Mouse (Mus musculus): ENCODE data around the gene Bmp7. TPM values are rescaled to one million over a fixed set of nuclear protein-coding genes. Genes with fewer than 3 reads are reported as not detected.

The Bmp7 gene
- total RNA-seq (2015): 0.10 TPM in 1 of 2 replicates, not detected in the other
- not detected in 2 replicates for total RNA-seq (2017)

DNA sequence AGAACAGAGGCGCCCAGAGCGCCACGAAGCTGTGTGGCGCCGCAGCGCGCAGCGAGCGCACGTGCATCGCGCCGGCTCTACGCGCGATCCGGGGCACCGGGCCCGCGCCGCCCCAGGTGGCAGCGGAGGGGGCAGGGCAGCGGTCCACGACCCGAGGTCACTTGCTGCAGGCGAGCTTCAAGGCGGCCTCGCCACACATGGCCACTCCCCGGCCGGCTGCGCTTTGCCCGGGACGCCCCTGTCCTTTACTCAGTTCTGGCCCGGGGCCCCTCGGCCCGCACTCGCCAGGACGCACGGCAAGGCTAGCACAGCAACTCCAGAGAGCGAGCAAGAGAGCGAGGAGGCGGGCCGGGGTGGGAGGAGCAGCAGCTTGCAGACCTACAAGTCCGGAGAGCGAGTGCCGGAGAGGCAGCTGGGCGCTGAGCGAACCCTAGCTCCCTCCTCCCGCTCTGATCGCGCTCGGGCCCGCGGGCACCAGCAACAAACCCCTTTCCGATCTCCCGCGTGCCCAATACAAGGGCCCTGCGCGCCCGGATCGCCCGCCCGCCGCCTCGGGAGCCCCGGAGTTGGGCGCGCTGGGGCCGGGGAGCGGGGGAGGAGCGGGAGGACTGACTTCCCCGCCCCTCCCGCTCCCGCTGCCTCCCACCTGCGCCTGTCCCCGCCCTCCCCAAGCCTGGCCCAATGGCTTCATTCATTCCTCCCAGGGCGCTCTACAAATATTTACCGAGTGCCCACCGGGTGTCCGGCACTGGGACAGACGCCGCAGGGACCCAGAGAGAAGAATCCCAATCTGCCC lies at the start of gene Bmp7:
Gene Bmp7 (minus strand): TSS at position 319 of the 796 bp plus-strand sequence.
- peak; percentile 49 for ATAC-seq (replicated peaks; ENCODE audit: poor library complexity)

DNA sequence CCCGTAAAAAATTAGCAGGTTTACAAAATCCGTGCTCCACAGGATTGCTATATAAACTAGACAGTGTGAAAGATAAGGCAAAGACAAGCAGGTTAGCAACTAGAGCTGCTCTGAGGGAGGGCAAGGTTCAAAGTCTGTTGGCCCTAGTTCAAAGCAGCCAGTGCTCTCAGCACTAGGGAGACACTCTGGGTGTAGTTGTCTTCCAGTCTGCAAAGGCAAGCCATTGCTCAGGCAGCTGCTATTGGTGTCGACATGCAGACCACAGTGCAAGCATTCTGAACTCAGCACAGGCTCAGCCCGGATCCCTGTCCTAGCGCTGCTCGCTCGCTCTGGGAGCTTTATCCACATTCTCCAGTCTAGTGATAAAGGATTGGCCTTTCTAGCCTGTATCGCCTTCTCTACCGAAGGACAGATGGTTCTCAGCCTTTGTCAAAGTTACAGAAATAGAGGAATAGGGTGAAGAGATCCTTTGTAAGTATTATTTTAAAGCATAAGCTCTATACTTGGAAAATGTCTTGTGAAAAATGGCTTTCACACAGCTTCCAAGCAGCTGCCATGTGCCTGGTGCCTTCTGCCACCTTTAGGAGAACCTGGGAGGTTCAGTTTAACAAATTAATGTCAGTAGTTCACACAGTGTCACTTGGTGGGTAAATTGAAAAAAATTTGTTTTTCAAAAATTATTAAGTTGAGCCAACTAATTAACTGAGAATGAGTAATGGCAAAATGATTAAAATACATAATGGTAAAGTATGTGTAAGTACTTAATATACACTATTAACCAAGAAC lies 42.8 kb upstream of the Bmp7 start:
- no peak for ATAC-seq (replicated peaks; ENCODE audit: poor library complexity)

DNA sequence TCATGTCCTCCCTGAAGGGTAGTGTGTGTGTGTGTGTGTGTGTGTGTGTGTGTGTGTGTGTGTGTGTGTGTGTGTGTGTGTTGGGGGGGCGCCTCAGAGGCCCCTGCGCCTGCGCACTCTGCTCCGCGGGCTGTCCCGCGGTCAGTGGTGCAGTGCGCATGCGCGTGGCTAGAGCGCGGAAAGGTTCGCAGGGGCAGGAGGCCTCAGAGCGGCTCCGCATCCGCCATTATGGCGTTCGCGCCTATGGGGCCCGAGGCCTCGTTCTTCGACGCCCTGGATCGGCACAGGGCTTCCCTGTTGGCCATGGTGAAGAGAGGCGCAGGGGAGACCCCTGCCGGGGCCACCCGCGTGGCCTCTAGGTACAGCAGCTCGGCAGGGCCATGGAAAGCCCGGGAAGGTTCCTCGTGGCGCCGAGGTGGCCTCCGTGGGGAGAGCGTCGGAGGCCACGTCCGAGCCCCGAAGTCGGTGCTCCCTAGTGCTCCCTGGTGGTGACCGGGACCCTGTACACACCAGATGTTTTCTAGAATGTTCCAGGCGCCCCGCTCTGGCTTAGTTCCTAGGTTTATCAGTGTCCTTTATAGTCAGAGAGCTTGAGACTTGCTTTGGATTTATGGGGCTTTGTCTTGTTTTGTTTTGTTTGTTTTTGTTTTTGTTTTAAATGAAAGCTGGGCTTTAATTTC lies 39.7 kb upstream of the Bmp7 start:
- no peak for ATAC-seq (replicated peaks; ENCODE audit: poor library complexity)

- ATAC-seq (replicated peaks; ENCODE audit: poor library complexity): peak; percentile 47
These were observed 38.1 kb upstream of the Bmp7 start for GRCm38 (mm10) chr2:172978131-172978633.

- peak; percentile 58 for ATAC-seq (replicated peaks; ENCODE audit: poor library complexity)
These were observed 37.4 kb upstream of the Bmp7 start, which contains the start of gene Spo11 for GRCm38 (mm10) chr2:172977409-172978130. TSS of gene Spo11 (plus strand) at chr2:172977700.

DNA sequence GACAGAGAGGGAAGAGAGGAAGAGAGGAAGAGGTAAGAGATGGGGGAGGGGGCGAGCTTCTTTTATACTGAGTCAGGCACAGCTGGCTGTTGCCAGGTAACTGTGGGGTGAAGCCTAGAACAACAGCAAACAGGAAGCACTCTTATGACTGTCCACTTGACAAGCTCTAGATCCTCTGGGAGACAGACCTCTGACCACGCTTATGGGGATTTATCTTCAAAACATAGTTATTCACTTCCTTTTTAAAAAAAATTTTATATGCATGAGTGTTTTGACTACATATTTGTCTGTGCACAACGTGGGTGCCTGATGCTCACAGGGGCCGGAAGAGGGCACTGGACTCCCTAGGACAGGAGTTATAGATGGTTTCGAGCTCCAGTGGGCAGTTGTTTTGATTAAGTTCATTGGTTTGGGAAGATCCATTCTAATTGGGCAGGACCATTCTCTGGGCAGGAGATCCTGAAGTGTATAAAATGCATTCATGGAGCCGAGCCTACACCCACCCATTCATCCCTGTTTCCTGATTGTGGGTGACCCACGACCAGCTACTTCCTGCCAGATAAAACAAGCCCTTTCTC lies 36.6 kb upstream of the Bmp7 start:
- ATAC-seq (replicated peaks; ENCODE audit: poor library complexity): peak; percentile 38

- ATAC-seq (replicated peaks; ENCODE audit: poor library complexity): no peak
These were observed 35.0 kb upstream of the Bmp7 start for GRCm38 (mm10) chr2:172975159-172975558.

DNA sequence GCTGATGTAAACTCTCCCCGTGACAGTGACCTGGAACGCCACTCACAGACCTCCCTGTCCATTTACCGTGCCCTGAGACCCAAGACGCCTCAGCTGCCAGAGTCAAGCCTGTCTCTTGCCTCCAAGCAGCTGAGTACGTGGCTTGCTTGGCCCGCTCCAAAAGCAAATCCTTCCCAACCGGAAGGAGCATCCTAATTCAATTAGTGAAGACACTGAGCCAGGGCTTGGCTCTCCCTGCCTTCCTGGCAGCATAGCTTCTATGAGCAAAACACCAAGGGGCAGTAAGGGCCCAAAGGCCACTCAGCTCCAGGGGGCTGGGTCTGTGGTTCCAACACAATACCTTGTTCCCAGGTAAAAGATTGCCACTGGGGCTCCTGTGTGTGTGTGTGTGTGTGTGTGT lies 34.6 kb upstream of the Bmp7 start:
- ATAC-seq (replicated peaks; ENCODE audit: poor library complexity): no peak

DNA sequence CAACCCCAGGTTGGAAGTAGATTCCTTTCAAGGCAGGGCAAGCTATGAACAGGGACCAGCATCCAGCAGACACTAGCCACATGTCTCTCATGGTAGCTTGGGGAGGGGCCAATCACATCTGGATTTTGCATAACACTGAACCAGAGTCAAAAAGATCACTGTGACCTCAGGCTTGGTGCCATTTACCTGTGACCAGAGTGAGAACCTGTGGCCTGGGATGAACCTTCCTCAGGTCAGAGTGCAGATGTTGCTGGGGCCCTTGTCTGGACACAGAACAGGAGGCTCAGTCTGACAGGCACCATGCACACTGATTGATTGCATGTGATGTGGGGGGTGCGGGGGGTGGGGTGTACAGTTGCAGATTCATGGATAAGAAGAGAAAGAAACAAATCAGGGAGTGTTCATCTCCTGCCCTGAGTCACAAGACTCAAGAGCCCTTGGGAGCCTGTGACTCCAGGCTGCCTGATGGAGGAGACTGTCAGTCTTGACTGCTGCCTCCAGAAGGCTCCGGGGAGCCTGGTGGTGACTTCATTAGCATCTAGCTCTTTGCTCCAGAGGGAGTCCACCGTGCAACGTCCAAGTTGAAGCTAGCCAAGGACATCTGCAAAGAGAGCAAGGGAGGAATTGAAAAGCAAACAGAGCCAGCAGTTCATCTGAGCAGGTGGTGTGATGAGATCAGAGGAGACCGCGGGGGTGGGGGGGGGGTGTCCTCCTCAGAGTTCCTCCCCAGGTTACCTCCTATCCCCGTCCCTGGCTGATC lies 33.9 kb upstream of the Bmp7 start:
- no peak for ATAC-seq (replicated peaks; ENCODE audit: poor library complexity)

GRCm38 (mm10) chr2:172971865-172972264 lies 31.7 kb upstream of the Bmp7 start:
- no peak for ATAC-seq (replicated peaks; ENCODE audit: poor library complexity)

DNA sequence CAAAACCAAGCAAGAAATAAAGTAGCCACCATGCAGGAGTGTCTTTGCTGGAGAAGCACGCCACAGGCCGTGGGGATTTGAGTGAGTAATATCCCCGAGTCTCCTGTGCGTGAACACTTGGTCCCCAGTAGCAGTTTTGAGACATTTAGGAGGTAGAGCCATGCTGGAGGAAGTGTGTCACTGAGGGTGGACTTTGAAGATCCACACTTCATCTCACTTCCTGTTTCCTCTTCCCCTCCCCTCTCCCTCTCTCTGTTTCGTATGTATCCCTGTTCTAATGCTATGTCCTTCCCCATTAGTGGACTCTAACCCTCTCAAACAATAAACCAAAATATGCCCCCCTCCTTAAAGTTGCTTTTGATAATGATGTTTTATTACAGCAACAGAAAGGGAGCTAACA lies 26.4 kb upstream of the Bmp7 start:
- ATAC-seq (replicated peaks; ENCODE audit: poor library complexity): peak; percentile 87

- ATAC-seq (replicated peaks; ENCODE audit: poor library complexity): no peak
These were observed 25.1 kb upstream of the Bmp7 start for GRCm38 (mm10) chr2:172965249-172965648.

GRCm38 (mm10) chr2:172961211-172961610 lies 21.1 kb upstream of the Bmp7 start:
- no peak for ATAC-seq (replicated peaks; ENCODE audit: poor library complexity)

DNA sequence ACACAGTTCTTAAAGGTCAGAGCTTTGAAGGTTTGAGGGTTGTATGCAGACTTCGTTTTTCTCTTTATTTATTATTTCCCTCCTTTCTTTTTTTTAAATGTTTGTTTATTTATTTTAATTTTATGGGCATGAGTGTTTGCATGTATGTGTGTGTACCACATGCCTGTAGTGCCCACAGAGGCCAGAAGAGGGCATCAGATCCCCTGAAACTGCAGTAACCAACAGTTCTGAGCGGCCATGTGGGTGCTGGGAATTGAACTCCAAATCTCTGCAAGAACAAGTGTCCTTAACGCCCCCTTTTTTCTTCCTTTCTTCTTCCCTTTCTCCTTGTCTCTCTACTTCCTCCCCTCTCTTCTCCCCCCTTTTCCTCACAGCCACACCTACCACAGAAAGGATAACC lies 20.2 kb upstream of the Bmp7 start:
- ATAC-seq (replicated peaks; ENCODE audit: poor library complexity): no peak

DNA sequence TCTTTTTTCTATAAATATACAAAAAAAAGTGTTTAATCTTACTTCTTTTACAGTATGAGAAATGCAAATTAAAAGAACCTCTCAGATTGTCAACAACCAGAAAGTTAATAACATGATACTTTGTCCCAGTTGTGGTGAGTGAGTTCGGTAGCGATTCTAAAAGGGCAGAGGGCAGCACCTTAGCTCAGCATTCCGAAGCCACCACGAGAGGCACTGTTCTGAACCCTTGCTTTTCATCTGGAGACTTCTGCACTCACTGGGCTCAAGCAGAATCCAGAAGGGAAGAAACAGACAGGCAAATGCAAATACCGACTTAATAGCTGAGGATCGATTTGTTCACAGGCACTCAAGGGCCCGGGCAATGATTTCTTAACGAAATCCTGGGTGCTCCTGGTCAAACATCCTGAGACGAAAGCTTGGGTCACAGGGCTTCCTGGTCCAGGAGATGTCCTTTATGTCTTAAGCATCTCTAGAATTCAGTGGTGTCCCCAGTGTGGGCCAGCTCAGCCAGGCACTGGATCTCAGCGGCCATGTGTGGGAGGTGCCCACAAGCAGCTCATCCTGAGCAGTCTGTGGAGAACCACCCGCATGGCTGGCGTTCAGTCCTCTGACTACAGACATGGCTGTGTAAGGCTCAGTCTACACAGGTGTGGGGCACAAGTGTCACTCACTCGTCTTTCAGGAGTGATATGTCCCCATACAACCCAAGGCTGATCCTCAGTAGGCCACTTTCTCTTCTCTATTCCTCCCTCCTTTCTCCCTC lies 19.1 kb upstream of the Bmp7 start:
- ATAC-seq (replicated peaks; ENCODE audit: poor library complexity): no peak

GRCm38 (mm10) chr2:172958579-172958978 lies 18.5 kb upstream of the Bmp7 start:
- no peak for ATAC-seq (replicated peaks; ENCODE audit: poor library complexity)

GRCm38 (mm10) chr2:172951976-172952375 lies 11.9 kb upstream of the Bmp7 start:
- ATAC-seq (replicated peaks; ENCODE audit: poor library complexity): 0 out of 2 replicates have a peak, but pooled peaks have one; percentile 31

DNA sequence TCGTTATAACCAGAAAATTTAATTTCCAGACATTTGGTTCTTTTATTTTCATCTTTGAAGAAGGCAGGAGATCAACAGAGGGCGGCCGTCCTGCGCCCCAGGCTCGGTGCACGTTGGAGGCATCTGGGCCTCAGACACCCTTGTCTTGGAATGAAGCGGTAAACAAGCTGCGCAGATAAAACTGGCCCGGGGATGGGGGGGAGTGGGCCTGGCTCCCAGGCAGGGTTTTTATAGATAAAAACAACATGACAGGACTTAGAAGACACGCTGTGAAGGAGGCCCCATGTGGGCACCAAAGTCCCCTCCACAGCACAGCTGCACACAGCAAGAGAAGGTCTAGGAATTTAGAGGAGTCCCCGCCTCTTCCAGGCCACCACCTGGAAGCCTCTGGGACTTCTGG lies 10.6 kb upstream of the Bmp7 start:
- 0 out of 2 replicates have a peak, but pooled peaks have one; percentile 17 for ATAC-seq (replicated peaks; ENCODE audit: poor library complexity)

Data from megakaryocyte progenitor cell, adult 5-6 weeks (primary cell).